Mouse (Mus musculus) stomach, embryonic 15.5 days (tissue): ENCODE results near the gene Rcl1. TPM values are rescaled to one million over a fixed set of nuclear protein-coding genes. Genes with fewer than 3 reads are reported as not detected.

ENCODE experiments used
- ATAC-seq: fragments of 200-750 bp; cut with Nextera tagmentation; 2 replicates; pipeline ENCODE4 v1.8.0; 2017; ENCODE audit warnings: low read depth, moderate number of reproducible peaks, moderate TSS enrichment; ENCODE audit not compliant: insufficient read depth, low FRiP score
- H3K27ac ChIP-seq: fragments of 300-500 bp; sonication (generic); 2 replicates; pipeline ENCODE4 v1.5.1; 2015; ENCODE audit warnings: mild to moderate bottlenecking, inconsistent platforms
- H3K27me3 ChIP-seq: fragments of 300-500 bp; sonication (generic); replicated peaks from 2 replicates; pipeline ENCODE4 v1.6.1; 2015; ENCODE audit warnings: inconsistent platforms
- H3K36me3 ChIP-seq: fragments of 300-500 bp; sonication (generic); 2 replicates; pipeline ENCODE4 v1.6.1; 2015; ENCODE audit warnings: inconsistent platforms
- H3K4me1 ChIP-seq: fragments of 300-500 bp; sonication (generic); 2 replicates; pipeline ENCODE4 v1.6.1; 2015; ENCODE audit warnings: inconsistent platforms
- H3K4me2 ChIP-seq: fragments of 300-500 bp; sonication (generic); 2 replicates; pipeline ENCODE4 v1.6.1; 2015; ENCODE audit warnings: mild to moderate bottlenecking, inconsistent platforms
- H3K4me3 ChIP-seq: fragments of 300-500 bp; sonication (generic); replicated peaks from 2 replicates; pipeline ENCODE4 v1.5.1; 2015; ENCODE audit warnings: inconsistent platforms
- H3K9ac ChIP-seq: fragments of 300-500 bp; sonication (generic); 2 replicates; pipeline ENCODE4 v1.6.1; 2015; ENCODE audit warnings: inconsistent platforms
- H3K9me3 ChIP-seq: fragments of 300-500 bp; sonication (generic); 2 replicates; pipeline ENCODE4 v1.6.1; 2016; ENCODE audit warnings: inconsistent platforms
- WGBS: fragments of 180-500 bp; shearing (Covaris S2); methylation state at CpG from one replicate; pipeline ENCODE4 v1.1.7; 2015; 5-methylcytosine and 5-hydroxymethylcytosine counted together
- polyA plus RNA-seq: library from polyadenylated mRNA; unstranded; fragments of >200 nt; fragmentation: Nextera tagmentation; extraction: Ambion mirVana; gene quantifications from 2 replicates; pipeline ENCODE4 v1.2.1, GENCODE M21; 2015

The Rcl1 gene
- polyA plus RNA-seq, 1 experiment from 2014 or later = 57.0 TPM

DNA sequence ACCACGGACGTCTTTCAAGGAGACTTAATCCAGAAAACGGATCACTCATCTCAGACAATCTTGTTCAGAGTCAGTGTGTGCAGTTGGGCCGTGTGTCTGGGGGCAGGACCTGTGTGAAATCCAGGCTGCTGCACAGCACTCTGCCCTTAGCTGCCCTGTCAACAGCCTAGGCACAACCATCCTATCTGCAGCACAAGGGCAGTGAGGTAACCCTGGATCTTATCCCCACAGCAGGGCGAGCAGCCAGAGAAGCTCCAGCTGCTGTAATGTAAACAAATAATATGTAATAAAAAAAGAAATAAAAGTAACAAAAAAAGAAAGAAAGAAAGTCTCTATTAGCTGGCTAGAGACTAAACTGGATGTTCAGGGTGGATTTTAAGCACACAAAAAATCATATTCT, 32.0 kb upstream of the Rcl1 start:
- H3K4me2 ChIP-seq = no peak overlapping the region
- H3K36me3 ChIP-seq = no peaks in the 10 kb centered on the region
- no peak overlapping the region for H3K4me3 ChIP-seq
- no peaks in the 10 kb centered on the region for H3K27me3 ChIP-seq
- no peak overlapping the region for H3K9ac ChIP-seq
- peaks cover 10% of the 10 kb centered on the region; the same call in 1 of the 2 replicates for H3K4me1 ChIP-seq
- H3K9me3 ChIP-seq = no peaks in the 10 kb centered on the region
- ATAC-seq = no peak
- WGBS = 47% methylated on average over 5 of the region's 5 CpGs
- no peak overlapping the region for H3K27ac ChIP-seq

DNA sequence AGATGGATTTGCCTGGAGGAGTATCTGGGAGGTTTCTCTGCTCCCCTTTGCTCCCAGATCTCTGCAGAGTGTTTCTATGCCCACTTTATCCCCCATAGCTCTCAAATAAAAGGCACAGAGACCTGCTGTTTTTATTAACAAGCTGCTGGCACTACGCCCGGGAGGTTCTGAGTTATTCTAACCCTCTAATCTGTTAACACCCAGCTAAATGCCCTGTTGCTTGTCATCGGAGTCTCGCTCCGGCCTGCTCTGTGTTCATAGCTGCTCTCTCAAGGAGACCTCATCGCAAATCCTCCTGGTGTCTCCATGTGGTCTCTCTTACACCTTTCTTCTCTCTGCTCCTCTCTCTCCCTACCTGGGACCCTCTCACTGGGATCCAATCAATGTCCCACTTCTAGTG, 26.4 kb upstream of the Rcl1 start:
- Histone ChIP-seq H3K4me2 (no peak overlapping the region), H3K9me3 (no peaks in the 10 kb centered on the region), H3K4me1 (0 out of 2 replicates have a peak, but pooled peaks cover 3% of the 10 kb centered on the region), H3K27me3 (no peaks in the 10 kb centered on the region), H3K4me3 (no peak overlapping the region), H3K27ac (no peak overlapping the region), H3K36me3 (no peaks in the 10 kb centered on the region), H3K9ac (no peak overlapping the region)
- ATAC-seq = no peak
- 52% methylated on average over 6 of the region's 6 CpGs for WGBS

DNA sequence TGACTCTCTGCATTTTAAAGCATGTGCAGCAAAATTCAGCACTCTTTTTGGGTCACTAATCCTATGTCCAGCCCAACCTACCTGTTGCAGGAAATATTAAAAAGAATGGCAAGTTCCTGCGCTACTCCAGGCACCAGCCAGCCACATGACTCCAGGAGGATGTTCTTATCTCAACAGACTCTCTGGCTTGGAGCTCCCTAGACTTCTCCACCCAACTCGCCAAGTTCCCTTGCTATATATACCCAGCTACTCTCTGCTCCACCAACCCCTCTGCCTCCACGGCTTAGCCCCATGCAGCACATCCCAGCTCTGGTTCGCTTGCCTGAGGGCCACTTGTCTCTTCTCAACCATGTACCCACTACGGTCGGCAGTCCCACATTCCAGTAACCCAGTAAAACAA, 12.5 kb upstream of the Rcl1 start:
- Histone ChIP-seq H3K27me3 (no peaks in the 10 kb centered on the region), H3K4me2 (no peak overlapping the region), H3K36me3 (no peaks in the 10 kb centered on the region), H3K9me3 (no peaks in the 10 kb centered on the region), H3K4me3 (no peak overlapping the region), H3K4me1 (no peaks in the 10 kb centered on the region), H3K27ac (no peak overlapping the region), H3K9ac (no peak overlapping the region)
- ATAC-seq = no peak
- 73% methylated on average over 6 of the region's 6 CpGs for WGBS

DNA sequence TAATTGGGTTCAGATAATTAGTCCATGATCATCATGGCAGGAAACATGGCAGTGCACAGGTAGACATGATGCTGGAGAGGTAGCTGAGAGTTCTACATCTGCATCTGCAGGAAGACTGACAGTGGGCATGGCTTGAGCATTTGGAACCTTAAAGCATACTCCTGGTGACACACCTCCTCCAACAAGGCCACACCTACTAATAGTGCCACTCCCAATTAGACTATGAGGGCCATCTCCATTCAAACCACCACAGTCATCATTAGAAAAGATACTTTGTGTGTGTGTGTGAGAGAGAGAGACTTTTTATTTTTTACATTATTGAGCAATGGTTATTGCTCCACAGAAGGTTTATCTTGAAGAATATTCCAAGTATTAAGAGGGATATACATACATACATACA, 9.0 kb upstream of the Rcl1 start:
- no peak for ATAC-seq
- H3K27me3 ChIP-seq = no peaks in the 10 kb centered on the region
- H3K9ac ChIP-seq = no peak overlapping the region
- no peak overlapping the region for H3K27ac ChIP-seq
- H3K9me3 ChIP-seq = no peaks in the 10 kb centered on the region
- no peak overlapping the region for H3K4me2 ChIP-seq
- H3K4me3 ChIP-seq = no peak overlapping the region
- H3K36me3 ChIP-seq = no peaks in the 10 kb centered on the region
- no peaks in the 10 kb centered on the region for H3K4me1 ChIP-seq

DNA sequence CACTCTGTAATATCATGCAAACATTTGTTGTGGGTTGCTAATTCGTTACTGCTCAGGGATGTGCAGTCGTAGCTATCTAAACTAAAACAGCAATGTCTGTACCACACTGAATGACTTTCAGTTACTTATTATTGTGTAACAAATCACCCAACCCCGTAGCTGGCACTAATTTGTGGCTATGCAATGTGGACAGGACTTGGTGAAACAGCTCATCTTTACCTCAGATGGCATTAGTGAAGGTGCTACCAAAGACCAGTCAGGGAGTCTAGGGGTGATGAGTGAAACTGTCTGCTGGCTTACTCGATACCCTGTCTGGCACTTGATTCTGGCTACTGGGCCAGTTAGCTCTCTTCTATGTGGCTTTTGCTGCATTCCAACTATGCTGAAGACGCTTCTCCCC, 2.1 kb upstream of the Rcl1 start:
- Histone ChIP-seq H3K4me2 (no peak overlapping the region), H3K9ac (no peak overlapping the region), H3K9me3 (no peaks in the 10 kb centered on the region), H3K27me3 (no peaks in the 10 kb centered on the region), H3K4me3 (no peak overlapping the region), H3K36me3 (no peaks in the 10 kb centered on the region), H3K27ac (no peak overlapping the region), H3K4me1 (peaks cover 11% of the 10 kb centered on the region)
- 81% methylated on average over 5 of the region's 5 CpGs for WGBS
- ATAC-seq = no peak

DNA sequence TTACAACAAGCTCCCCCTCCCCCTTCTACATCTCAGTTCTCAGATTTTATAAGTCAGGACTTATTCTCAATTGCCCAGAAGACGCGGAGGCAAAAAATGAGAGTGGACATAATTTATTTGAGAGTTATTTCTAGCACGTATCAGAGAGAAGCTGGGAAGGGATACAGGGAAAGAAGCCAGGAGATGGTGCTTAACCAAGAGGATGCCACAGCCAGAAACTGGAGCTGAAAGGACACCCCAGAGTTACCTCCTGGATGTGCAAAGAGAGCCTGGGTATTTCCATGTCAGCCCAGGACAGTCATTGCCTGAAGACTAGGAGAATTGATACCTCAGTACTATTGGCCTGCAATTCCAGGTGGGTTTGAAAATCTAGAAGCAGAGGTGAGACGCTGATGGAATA, 1.6 kb upstream of the Rcl1 start:
- H3K36me3 ChIP-seq = no peaks in the 10 kb centered on the region
- 79% methylated on average over 4 of the region's 4 CpGs for WGBS
- ATAC-seq = no peak
- H3K27ac ChIP-seq = no peak overlapping the region
- no peak overlapping the region for H3K4me2 ChIP-seq
- peaks cover 11% of the 10 kb centered on the region for H3K4me1 ChIP-seq
- no peaks in the 10 kb centered on the region for H3K9me3 ChIP-seq
- H3K4me3 ChIP-seq = no peak overlapping the region
- H3K27me3 ChIP-seq = no peaks in the 10 kb centered on the region
- no peak overlapping the region for H3K9ac ChIP-seq

DNA sequence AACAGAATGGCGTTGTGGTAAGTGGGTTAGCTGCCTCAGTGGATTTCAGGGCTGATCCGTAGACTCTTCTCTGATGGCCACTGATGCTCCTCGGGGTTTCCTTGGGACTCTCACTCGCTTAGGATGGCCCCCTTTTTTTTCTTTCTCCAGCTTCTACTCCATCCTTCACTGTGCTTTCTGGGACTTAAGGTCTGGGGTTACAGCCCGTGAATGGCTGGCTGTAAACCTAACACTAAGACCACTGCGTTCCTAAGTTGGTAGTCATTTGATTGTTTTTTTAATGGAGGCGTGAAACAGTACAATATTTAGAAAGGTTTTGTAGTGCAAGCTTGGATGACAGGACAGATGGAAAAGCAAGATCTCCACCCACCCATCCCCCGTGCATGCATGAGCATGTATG, 914 bp upstream of the Rcl1 start:
- H3K9ac ChIP-seq = peak overlapping the region; percentile 44; the same call in 1 of the 2 replicates
- no peak for ATAC-seq
- 15% methylated on average over 8 of the region's 8 CpGs for WGBS

DNA sequence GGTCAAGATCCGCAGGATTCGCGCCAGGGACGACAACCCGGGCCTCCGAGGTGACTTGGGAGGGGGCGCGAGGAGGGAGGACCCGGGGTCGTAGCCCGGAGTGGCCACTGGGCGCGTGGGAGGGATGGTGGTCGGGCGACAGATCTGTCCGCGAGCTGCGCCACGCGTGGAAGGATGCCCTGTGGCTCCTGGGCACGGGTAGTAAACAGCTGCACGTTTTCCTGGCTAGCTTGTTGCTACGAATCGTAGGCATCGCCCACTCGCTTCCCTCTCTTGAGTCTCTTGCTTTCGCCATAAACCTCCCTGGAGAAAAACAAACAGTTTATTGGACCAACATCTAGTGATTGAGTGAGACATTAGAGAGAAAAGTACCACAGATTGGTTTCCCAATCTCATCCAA, 416 bp downstream of the Rcl1 start:
- H3K27ac ChIP-seq = 0 out of 2 replicates have a peak overlapping the region, but pooled peaks have one; percentile 22
- peak overlapping the region; percentile 96 for H3K4me3 ChIP-seq
- no peaks in the 10 kb centered on the region for H3K27me3 ChIP-seq
- peaks cover 11% of the 10 kb centered on the region for H3K4me1 ChIP-seq
- peak overlapping the region; percentile 79 for H3K4me2 ChIP-seq
- no peaks in the 10 kb centered on the region for H3K36me3 ChIP-seq
- ATAC-seq = peak; percentile 6
- peak overlapping the region; percentile 76 for H3K9ac ChIP-seq
- H3K9me3 ChIP-seq = no peaks in the 10 kb centered on the region
- WGBS = under 1% methylated on average over 27 of the region's 27 CpGs

More for the DNA sequence above, 914 bp upstream of the Rcl1 start:
- Histone ChIP-seq H3K4me3 (peak overlapping the region; percentile 96), H3K27me3 (no peaks in the 10 kb centered on the region), H3K36me3 (no peaks in the 10 kb centered on the region), H3K9me3 (no peaks in the 10 kb centered on the region), H3K4me1 (peaks cover 11% of the 10 kb centered on the region), H3K27ac (peak overlapping the region; percentile 78; the same call in 1 of the 2 replicates), H3K4me2 (peak overlapping the region; percentile 70)

DNA sequence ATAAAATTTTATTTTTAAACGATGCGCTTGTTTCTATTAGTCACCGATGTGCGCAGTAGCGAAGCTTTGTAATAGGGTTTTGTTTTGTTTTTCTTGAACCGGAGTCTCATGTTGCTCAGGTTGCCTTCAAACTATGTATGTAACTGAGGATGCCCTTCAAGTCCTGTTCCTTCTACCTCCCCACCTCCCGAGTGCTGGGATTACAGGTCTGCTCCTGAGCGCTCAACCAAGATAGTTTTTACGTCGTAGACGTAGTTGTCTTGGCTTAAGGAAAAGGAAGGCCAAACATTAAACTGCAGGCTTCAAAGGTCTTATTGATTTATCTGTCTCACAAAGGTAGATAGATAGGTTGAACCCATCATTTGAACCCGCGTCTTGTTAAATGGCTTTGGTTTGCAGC, 923 bp downstream of the Rcl1 start:
- Histone ChIP-seq H3K27me3 (no peaks in the 10 kb centered on the region), H3K4me1 (peaks cover 11% of the 10 kb centered on the region), H3K36me3 (0 out of 2 replicates have a peak, but pooled peaks cover under 1% of the 10 kb centered on the region), H3K4me2 (peak overlapping the region; percentile 79), H3K9me3 (no peaks in the 10 kb centered on the region), H3K9ac (no peak overlapping the region; the same call in 1 of the 2 replicates), H3K27ac (no peak overlapping the region), H3K4me3 (peak overlapping the region; percentile 96)
- 8% methylated on average over 13 of the region's 13 CpGs for WGBS
- ATAC-seq = no peak

DNA sequence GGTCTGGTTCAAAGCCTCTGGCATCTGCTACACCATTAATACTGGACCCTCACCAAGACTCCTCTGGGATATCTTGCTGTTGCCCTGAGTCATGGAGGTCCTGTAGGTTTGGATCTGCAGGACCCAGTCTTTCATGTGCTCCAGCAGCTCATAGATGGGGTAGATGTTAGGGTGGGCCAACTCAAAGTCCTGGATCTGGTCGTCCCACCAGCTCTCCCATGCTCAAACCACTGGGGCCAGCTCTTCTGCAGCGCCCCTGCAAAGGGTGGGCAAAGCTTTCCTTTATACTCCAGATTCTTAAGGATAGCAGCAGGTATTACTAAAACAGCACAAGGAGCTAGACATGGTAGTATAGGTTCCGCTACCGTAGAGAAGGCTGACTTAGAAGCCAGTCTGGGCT, 4.6 kb downstream of the Rcl1 start:
- ATAC-seq = no peak
- Histone ChIP-seq H3K9ac (no peak overlapping the region), H3K9me3 (no peaks in the 10 kb centered on the region), H3K4me1 (0 out of 2 replicates have a peak, but pooled peaks cover 4% of the 10 kb centered on the region), H3K4me2 (no peak overlapping the region), H3K27me3 (no peaks in the 10 kb centered on the region), H3K36me3 (0 out of 2 replicates have a peak, but pooled peaks cover 2% of the 10 kb centered on the region), H3K27ac (no peak overlapping the region), H3K4me3 (no peak overlapping the region)
- WGBS = 93% methylated on average over 4 of the region's 4 CpGs

DNA sequence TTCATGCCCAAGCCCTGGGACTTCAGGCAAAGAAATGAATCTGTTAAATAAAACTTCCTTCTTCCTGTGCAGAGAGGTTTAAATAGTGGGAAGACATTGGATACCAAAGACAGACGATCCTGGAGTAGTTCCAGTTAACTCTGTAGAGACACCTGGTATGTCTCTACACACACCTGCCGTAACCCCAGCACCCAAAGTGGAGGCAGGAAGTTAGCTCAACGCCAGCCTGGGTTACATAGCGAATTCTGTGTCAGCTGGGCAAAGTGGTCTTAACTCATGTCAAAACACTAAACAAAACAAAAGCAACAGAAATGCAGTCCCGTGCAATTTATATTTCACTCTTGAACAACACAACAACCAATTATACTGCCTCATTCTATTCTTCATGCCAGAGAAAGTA, 5.1 kb downstream of the Rcl1 start:
- Histone ChIP-seq H3K4me3 (no peak overlapping the region), H3K4me1 (0 out of 2 replicates have a peak, but pooled peaks cover 4% of the 10 kb centered on the region)

DNA sequence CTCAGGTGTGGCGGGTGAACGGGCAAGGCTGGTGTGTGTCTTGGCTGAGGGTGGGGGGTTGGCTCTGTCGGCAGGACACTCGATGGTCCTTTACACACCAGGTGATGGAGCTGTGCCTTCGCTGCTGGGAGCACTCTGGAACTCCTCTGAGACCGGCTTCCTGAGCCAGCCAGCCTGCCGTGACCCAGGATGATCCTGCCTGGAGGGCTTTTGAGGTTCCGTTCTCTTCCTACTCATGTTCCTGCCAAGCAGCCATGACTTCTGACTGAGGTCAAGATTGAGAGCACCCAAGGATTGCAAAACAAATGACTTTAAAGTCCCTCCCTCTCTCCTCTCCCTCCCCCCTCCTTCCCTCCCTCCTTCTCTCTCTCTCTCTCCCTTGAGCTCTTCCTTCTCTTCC, 11.5 kb downstream of the Rcl1 start:
- Histone ChIP-seq H3K27ac (no peak overlapping the region), H3K9ac (no peak overlapping the region), H3K4me3 (no peak overlapping the region), H3K9me3 (no peaks in the 10 kb centered on the region), H3K4me1 (no peaks in the 10 kb centered on the region), H3K36me3 (no peaks in the 10 kb centered on the region), H3K4me2 (no peak overlapping the region), H3K27me3 (no peaks in the 10 kb centered on the region)
- WGBS = 71% methylated on average over 8 of the region's 8 CpGs
- ATAC-seq = no peak

More for the DNA sequence above, 5.1 kb downstream of the Rcl1 start:
- WGBS = 75% methylated on average over 5 of the region's 5 CpGs
- H3K4me2 ChIP-seq = no peak overlapping the region
- H3K27ac ChIP-seq = no peak overlapping the region
- ATAC-seq = no peak
- H3K36me3 ChIP-seq = 0 out of 2 replicates have a peak, but pooled peaks cover 2% of the 10 kb centered on the region
- no peak overlapping the region for H3K9ac ChIP-seq
- no peaks in the 10 kb centered on the region for H3K9me3 ChIP-seq
- no peaks in the 10 kb centered on the region for H3K27me3 ChIP-seq
